Mouse (Mus musculus): Measurements from ENCODE around the gene Atp6ap1l. TPM values are rescaled to one million over a fixed set of nuclear protein-coding genes. Genes with fewer than 3 reads are reported as not detected.

The Atp6ap1l gene
- polyA plus RNA-seq, 1 experiment from 2014 or later, result 0.11 TPM

- ATAC-seq (ENCODE audit: low FRiP score, low TSS enrichment) (no peak), DNase-seq (ENCODE audit: low spot score) (no peak)
- H3K27me3 ChIP-seq (ENCODE audit: control insufficient read depth, insufficient read depth, low read length), result no peaks in the 10 kb centered on the region
- no peak overlapping the region for H3K9ac ChIP-seq (ENCODE audit: low read length)
- 63% methylated on average over 7 of the region's 7 CpGs for WGBS
- H3K4me3 ChIP-seq (ENCODE audit: low read depth, low read length), result no peak overlapping the region
- no peaks in the 10 kb centered on the region for H3K36me3 ChIP-seq (ENCODE audit: control insufficient read depth, insufficient read depth, low read length)
- no peaks in the 10 kb centered on the region for H3K9me3 ChIP-seq (ENCODE audit: control insufficient read depth, low read length)
- H3K4me1 ChIP-seq (replicated peaks; ENCODE audit: control insufficient read depth, insufficient read depth), result no peaks in the 10 kb centered on the region
- H3K4me2 ChIP-seq (replicated peaks; ENCODE audit: low read depth), result no peak overlapping the region
- TF ChIP-seq CTCF (IDR thresholded peaks at IDR 0.05; ENCODE audit: low read depth), result no peak
- H3K27ac ChIP-seq (replicated peaks), result no peak overlapping the region
Observed at GRCm38 (mm10) chr13:90833641-90834207, 71.4 kb downstream of the Atp6ap1l start.

Other genes with a start within 250 kb of the Atp6ap1l start
- 254 and 300 TPM in 2 replicates for gene Rps23, start 17.6 kb upstream of the Atp6ap1l start, polyA plus RNA-seq (2015; fragmentation: Nextera tagmentation; extraction: Ambion mirVana)